Mouse (Mus musculus): ENCODE measurements around the gene Creb5. TPM values are rescaled to one million over a fixed set of nuclear protein-coding genes. Genes with fewer than 3 reads are reported as not detected.
"Not testable (repeated sequence)": the region's sequence is repeated elsewhere in the genome, so short reads cannot be mapped to it uniquely, and the experiment has no call there.

Gene Creb5
- polyA plus RNA-seq, 1 experiment: 6.0 TPM

- TF ChIP-seq POLR2A (IDR thresholded peaks at IDR 0.05; ENCODE audit: borderline replicate concordance, insufficient read depth, low read length) (no peak), CTCF (IDR thresholded peaks at IDR 0.05; ENCODE audit: borderline replicate concordance, insufficient read depth, low read depth, low read length) (no peak)
- WGBS: 84% methylated on average over 6 of the region's 6 CpGs
- DNase-seq: no peak
- Histone ChIP-seq H3K27me3 (ENCODE audit: control insufficient read depth, insufficient read depth, low read length) (no peaks in the 10 kb centered on the region), H3K4me3 (replicated peaks; ENCODE audit: insufficient read depth, low read depth, low read length) (no peak overlapping the region), H3K27ac (ENCODE audit: insufficient read depth, low read length) (no peak overlapping the region), H3K4me1 (ENCODE audit: control insufficient read depth, insufficient read depth, low read length) (no peaks in the 10 kb centered on the region)
Observed at GRCm38 (mm10) chr6:53401364-53401763, 114.3 kb downstream of the Creb5 start.

- H3K27me3 ChIP-seq (ENCODE audit: control insufficient read depth, insufficient read depth, low read length); DNase-seq; H3K27ac ChIP-seq (ENCODE audit: insufficient read depth, low read length); H3K4me1 ChIP-seq (ENCODE audit: control insufficient read depth, insufficient read depth, low read length); H3K4me3 ChIP-seq (replicated peaks; ENCODE audit: insufficient read depth, low read depth, low read length): not testable (repeated sequence)
- WGBS: 98% methylated on average over 7 of the region's 7 CpGs
Observed at GRCm38 (mm10) chr6:53402551-53402950, 115.5 kb downstream of the Creb5 start.

DNA sequence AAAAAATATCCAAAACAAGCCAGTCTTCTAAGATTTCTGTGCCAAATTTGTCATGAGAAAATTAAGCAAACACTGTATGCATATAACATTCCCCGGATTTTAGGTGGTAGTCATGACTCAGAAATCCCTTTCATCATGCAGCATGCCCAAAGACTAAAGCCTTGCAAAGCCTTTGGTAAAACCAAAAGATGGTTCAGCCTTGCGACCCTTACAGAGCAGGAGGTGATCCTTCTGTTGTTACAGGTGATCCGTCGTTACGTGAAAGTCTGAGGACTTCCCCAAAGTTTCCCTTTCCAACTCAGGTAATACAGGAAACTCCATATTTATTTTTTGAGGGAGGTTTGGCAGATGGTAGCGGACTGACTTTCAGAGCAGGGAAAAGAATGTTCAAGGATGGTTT, 122.1 kb downstream of the Creb5 start:
- H3K4me3 ChIP-seq (replicated peaks; ENCODE audit: insufficient read depth, low read depth, low read length): no peak overlapping the region
- 95% methylated on average over 6 of the region's 6 CpGs for WGBS
- DNase-seq: no peak
- no peak overlapping the region for H3K27ac ChIP-seq (ENCODE audit: insufficient read depth, low read length)
- H3K4me1 ChIP-seq (ENCODE audit: control insufficient read depth, insufficient read depth, low read length): peaks cover 2% of the 10 kb centered on the region; the same call in 1 of the 2 replicates
- no peak for TF ChIP-seq POLR2A (IDR thresholded peaks at IDR 0.05; ENCODE audit: borderline replicate concordance, insufficient read depth, low read length)
- TF ChIP-seq CTCF (IDR thresholded peaks at IDR 0.05; ENCODE audit: borderline replicate concordance, insufficient read depth, low read depth, low read length): no peak
- no peaks in the 10 kb centered on the region for H3K27me3 ChIP-seq (ENCODE audit: control insufficient read depth, insufficient read depth, low read length)

DNA sequence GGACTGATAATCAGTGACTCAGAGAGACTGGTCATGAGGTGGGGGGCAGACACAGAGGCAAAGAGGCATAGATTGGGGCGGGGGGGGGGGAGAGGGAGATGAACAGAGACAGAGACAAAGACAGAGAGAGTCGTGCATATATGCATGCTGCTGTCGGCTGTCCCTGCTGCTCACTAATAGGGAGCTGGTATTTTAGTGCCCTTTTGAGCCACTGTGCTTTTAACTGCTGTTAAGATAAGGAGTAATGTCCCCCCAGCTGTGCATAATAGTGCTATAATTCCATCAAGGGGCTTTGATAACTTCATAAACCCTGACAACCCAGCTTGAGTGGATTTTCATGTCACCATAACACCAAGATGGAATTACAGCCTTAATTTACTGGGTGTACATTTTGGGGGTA, 134.3 kb downstream of the Creb5 start:
- no peak for DNase-seq
- WGBS: 68% methylated on average over 3 of the region's 3 CpGs
- Histone ChIP-seq H3K4me3 (replicated peaks; ENCODE audit: insufficient read depth, low read depth, low read length) (no peak overlapping the region), H3K4me1 (ENCODE audit: control insufficient read depth, insufficient read depth, low read length) (no peaks in the 10 kb centered on the region), H3K27ac (ENCODE audit: insufficient read depth, low read length) (no peak overlapping the region), H3K27me3 (ENCODE audit: control insufficient read depth, insufficient read depth, low read length) (no peaks in the 10 kb centered on the region)
- TF ChIP-seq POLR2A (IDR thresholded peaks at IDR 0.05; ENCODE audit: borderline replicate concordance, insufficient read depth, low read length): no peak
- no peak for TF ChIP-seq CTCF (IDR thresholded peaks at IDR 0.05; ENCODE audit: borderline replicate concordance, insufficient read depth, low read depth, low read length)

- TF ChIP-seq POLR2A (IDR thresholded peaks at IDR 0.05; ENCODE audit: borderline replicate concordance, insufficient read depth, low read length) (no peak), CTCF (IDR thresholded peaks at IDR 0.05; ENCODE audit: borderline replicate concordance, insufficient read depth, low read depth, low read length) (no peak)
- H3K27me3 ChIP-seq (ENCODE audit: control insufficient read depth, insufficient read depth, low read length): no peaks in the 10 kb centered on the region
Observed at GRCm38 (mm10) chr6:53429368-53429767, 142.3 kb downstream of the Creb5 start.

GRCm38 (mm10) chr6:53429891-53430290, 142.8 kb downstream of the Creb5 start:
- Histone ChIP-seq H3K27ac (ENCODE audit: insufficient read depth, low read length) (no peak overlapping the region), H3K27me3 (ENCODE audit: control insufficient read depth, insufficient read depth, low read length) (no peaks in the 10 kb centered on the region), H3K4me1 (ENCODE audit: control insufficient read depth, insufficient read depth, low read length) (no peaks in the 10 kb centered on the region), H3K4me3 (replicated peaks; ENCODE audit: insufficient read depth, low read depth, low read length) (no peak overlapping the region)
- no peak for DNase-seq
- TF ChIP-seq POLR2A (IDR thresholded peaks at IDR 0.05; ENCODE audit: borderline replicate concordance, insufficient read depth, low read length) (no peak), CTCF (IDR thresholded peaks at IDR 0.05; ENCODE audit: borderline replicate concordance, insufficient read depth, low read depth, low read length) (no peak)
- 79% methylated on average over 4 of the region's 4 CpGs for WGBS

More at GRCm38 (mm10) chr6:53429368-53429767, 142.3 kb downstream of the Creb5 start:
- DNase-seq: no peak
- Histone ChIP-seq H3K4me1 (ENCODE audit: control insufficient read depth, insufficient read depth, low read length) (no peaks in the 10 kb centered on the region), H3K4me3 (replicated peaks; ENCODE audit: insufficient read depth, low read depth, low read length) (no peak overlapping the region), H3K27ac (ENCODE audit: insufficient read depth, low read length) (no peak overlapping the region)
- 64% methylated on average over 7 of the region's 7 CpGs for WGBS

- DNase-seq: no peak
- H3K4me1 ChIP-seq (ENCODE audit: control insufficient read depth, insufficient read depth, low read length): no peaks in the 10 kb centered on the region
- WGBS: 95% methylated on average over 11 of the region's 11 CpGs
- H3K27ac ChIP-seq (ENCODE audit: insufficient read depth, low read length): no peak overlapping the region
- H3K4me3 ChIP-seq (replicated peaks; ENCODE audit: insufficient read depth, low read depth, low read length): no peak overlapping the region
- TF ChIP-seq POLR2A (IDR thresholded peaks at IDR 0.05; ENCODE audit: borderline replicate concordance, insufficient read depth, low read length) (no peak), CTCF (IDR thresholded peaks at IDR 0.05; ENCODE audit: borderline replicate concordance, insufficient read depth, low read depth, low read length) (no peak)
- no peaks in the 10 kb centered on the region for H3K27me3 ChIP-seq (ENCODE audit: control insufficient read depth, insufficient read depth, low read length)
Observed at GRCm38 (mm10) chr6:53445862-53446460, 158.9 kb downstream of the Creb5 start.

DNA sequence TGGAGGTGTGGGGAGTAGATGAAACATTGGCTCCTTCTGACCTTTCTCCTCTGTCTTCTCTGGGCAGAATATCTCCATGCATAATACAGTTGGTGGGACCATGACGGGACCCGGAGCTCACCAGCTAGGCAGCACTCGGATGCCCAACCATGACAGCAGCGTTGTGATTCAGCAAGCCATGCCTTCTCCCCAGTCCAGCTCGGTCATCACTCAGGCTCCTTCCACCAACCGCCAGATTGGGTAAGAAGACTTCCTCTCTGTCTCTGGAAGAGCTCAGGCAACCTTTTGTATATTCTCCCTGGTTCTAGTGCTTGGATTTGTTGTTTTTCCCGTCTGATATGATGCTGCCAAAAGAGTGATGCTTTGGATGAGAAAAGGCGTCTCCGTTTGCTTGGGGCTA, 160.4 kb downstream of the Creb5 start:
- Histone ChIP-seq H3K4me3 (replicated peaks; ENCODE audit: insufficient read depth, low read depth, low read length) (no peak overlapping the region), H3K4me1 (ENCODE audit: control insufficient read depth, insufficient read depth, low read length) (no peaks in the 10 kb centered on the region), H3K27me3 (ENCODE audit: control insufficient read depth, insufficient read depth, low read length) (no peaks in the 10 kb centered on the region), H3K27ac (ENCODE audit: insufficient read depth, low read length) (no peak overlapping the region)
- 94% methylated on average over 9 of the region's 9 CpGs for WGBS
- no peak for TF ChIP-seq CTCF (IDR thresholded peaks at IDR 0.05; ENCODE audit: borderline replicate concordance, insufficient read depth, low read depth, low read length)
- TF ChIP-seq POLR2A (IDR thresholded peaks at IDR 0.05; ENCODE audit: borderline replicate concordance, insufficient read depth, low read length): no peak
- no peak for DNase-seq

All from cerebellum, adult 2 months (tissue).